Mouse (Mus musculus) left cerebral cortex, postnatal 4 days (tissue): ENCODE data around the gene Nlrp4f. TPM values are rescaled to one million over a fixed set of nuclear protein-coding genes. Genes with fewer than 3 reads are reported as not detected.
A peak's percentile ranks its signal among the peaks of the same experiment; 100 is the strongest.

Experiments used
- DNase-seq: peaks from one replicate; pipeline ENCODE4 v3.0.0-alpha.2; 2022
- intact Hi-C: fragments of 180-260 bp; cut with DNase I; formaldehyde crosslinking; loops from one replicate; pipeline ENCODE4 v1.15.1; 2025
- total RNA-seq, 2 experiments: library from RNA; stranded (reverse); gene quantifications; 2 replicates each; pipeline ENCODE4 v1.2.3; 2021

Nlrp4f gene
- under 1 TPM in 1 of 2 experiments, not detected in 1; 0.95 TPM for total RNA-seq

- intact Hi-C loops = no loop called here
These were observed at the start of gene Nlrp4f for GRCm38 (mm10) chr13:65205877-65206276. Gene Nlrp4f (minus strand): TSS chr13:65205977.

GRCm38 (mm10) chr13:65243273-65243672 lies 37.5 kb upstream of the Nlrp4f start:
- intact Hi-C loops = loop anchor here (10.0 kb wide), 2 partner anchors 798 to 918 kb away; no protein-coding TSS in a partner anchor

More at GRCm38 (mm10) chr13:65205877-65206276, at the start of gene Nlrp4f:
- DNase-seq = no peak

GRCm38 (mm10) chr13:65242319-65242787 lies 36.6 kb upstream of the Nlrp4f start:
- intact Hi-C loops = loop anchor here (10.0 kb wide), 2 partner anchors 798 to 918 kb away; no protein-coding TSS in a partner anchor
- DNase-seq = peak; percentile 11

More at GRCm38 (mm10) chr13:65243273-65243672, 37.5 kb upstream of the Nlrp4f start:
- no peak for DNase-seq

GRCm38 (mm10) chr13:65241627-65242318 lies 36.0 kb upstream of the Nlrp4f start:
- intact Hi-C loops = loop anchor here (10.0 kb wide), 2 partner anchors 797 to 917 kb away; no protein-coding TSS in a partner anchor
- DNase-seq = peak; percentile 33

GRCm38 (mm10) chr13:65241099-65241626 lies 35.4 kb upstream of the Nlrp4f start:
- intact Hi-C loops = loop anchor here (10.0 kb wide), 2 partner anchors 796 to 916 kb away; no protein-coding TSS in a partner anchor
- peak; percentile 96 for DNase-seq

GRCm38 (mm10) chr13:65240509-65241098 lies 34.8 kb upstream of the Nlrp4f start:
- DNase-seq = peak; percentile 98
- intact Hi-C loops = loop anchor here (10.0 kb wide), 2 partner anchors 796 to 916 kb away; no protein-coding TSS in a partner anchor

- intact Hi-C loops = no loop called here
- DNase-seq = no peak
These were observed 31.4 kb upstream of the Nlrp4f start for GRCm38 (mm10) chr13:65237211-65237610.

- intact Hi-C loops = no loop called here
- DNase-seq = no peak
These were observed 20.9 kb upstream of the Nlrp4f start for GRCm38 (mm10) chr13:65226657-65227056.

GRCm38 (mm10) chr13:65225945-65226344 lies 20.2 kb upstream of the Nlrp4f start:
- DNase-seq = no peak
- intact Hi-C loops = no loop called here

GRCm38 (mm10) chr13:65200667-65201066 lies 5.1 kb downstream of the Nlrp4f start:
- DNase-seq = no peak
- intact Hi-C loops = no loop called here

GRCm38 (mm10) chr13:65176472-65177091 lies 29.2 kb downstream of the Nlrp4f start:
- no peak for DNase-seq
- intact Hi-C loops = no loop called here

- peak; percentile 33 for DNase-seq
- intact Hi-C loops = no loop called here
These were observed 29.9 kb downstream of the Nlrp4f start for GRCm38 (mm10) chr13:65175734-65176471.

GRCm38 (mm10) chr13:65174102-65174501 lies 31.7 kb downstream of the Nlrp4f start:
- intact Hi-C loops = no loop called here
- no peak for DNase-seq

GRCm38 (mm10) chr13:65149940-65150339 lies 55.8 kb downstream of the Nlrp4f start, which contains the start of gene Olfr466:
Gene Olfr466 (plus strand): TSS chr13:65150240.
- intact Hi-C loops = no loop called here
- DNase-seq = no peak

- DNase-seq = no peak
- intact Hi-C loops = no loop called here
These were observed 68.0 kb downstream of the Nlrp4f start, which contains the start of gene Olfr465-ps1 for GRCm38 (mm10) chr13:65137789-65138188. Gene Olfr465-ps1 (plus strand): TSS chr13:65138089.

Other genes with a start within 250 kb of the Nlrp4f start
- not detected for gene Spata31d1c, start 172.9 kb downstream of the Nlrp4f start, total RNA-seq
- not detected for gene Prss47, start 153.2 kb downstream of the Nlrp4f start, total RNA-seq
- 10 to 100 TPM; 27.3 to 29.6 TPM for gene Mfsd14b, start 93.0 kb downstream of the Nlrp4f start, total RNA-seq
- gene Olfr465-ps1, start 67.9 kb downstream of the Nlrp4f start, total RNA-seq = not detected
- gene Olfr466, start 55.7 kb downstream of the Nlrp4f start, total RNA-seq = not detected
- gene Gm10775, start 53.6 kb upstream of the Nlrp4f start, total RNA-seq = under 1 TPM in 1 of 2 experiments, not detected in 1; 0.68 TPM
- gene Zfp369, start 72.8 kb upstream of the Nlrp4f start, total RNA-seq = 10 to 100 TPM; 74.4 to 80.0 TPM